Mouse (Mus musculus) liver, embryonic 15.5 days (tissue): Measurements from ENCODE around the gene Tmem179. TPM values are rescaled to one million over a fixed set of nuclear protein-coding genes. Genes with fewer than 3 reads are reported as not detected.

ENCODE experiments used
- ATAC-seq: fragments of 200-750 bp; cut with Nextera tagmentation; 2 replicates; pipeline ENCODE4 v1.8.0; 2017; ENCODE audit warnings: moderate number of reproducible peaks, mild to moderate bottlenecking, moderate library complexity; ENCODE audit not compliant: insufficient read depth
- H3K27ac ChIP-seq: fragments of 300-500 bp; sonication (generic); replicated peaks from 2 replicates; pipeline ENCODE4 v1.5.1; 2015; ENCODE audit warnings: mild to moderate bottlenecking, inconsistent platforms
- H3K27me3 ChIP-seq: fragments of 300-500 bp; sonication (generic); 2 replicates; pipeline ENCODE4 v1.6.1; 2015; ENCODE audit warnings: mild to moderate bottlenecking, inconsistent platforms
- H3K36me3 ChIP-seq: fragments of 300-500 bp; sonication (generic); replicated peaks from 2 replicates; pipeline ENCODE4 v1.6.1; 2015; ENCODE audit warnings: moderate library complexity, mild to moderate bottlenecking, inconsistent platforms
- H3K4me1 ChIP-seq: fragments of 300-500 bp; sonication (generic); replicated peaks from 2 replicates; pipeline ENCODE4 v1.6.1; 2015; ENCODE audit warnings: inconsistent platforms
- H3K4me2 ChIP-seq: fragments of 300-500 bp; sonication (generic); 2 replicates; pipeline ENCODE4 v1.6.1; 2015; ENCODE audit warnings: moderate library complexity, mild to moderate bottlenecking, inconsistent platforms
- H3K4me3 ChIP-seq: fragments of 300-500 bp; sonication (generic); replicated peaks from 2 replicates; pipeline ENCODE4 v1.5.1; 2015; ENCODE audit warnings: mild to moderate bottlenecking, inconsistent platforms
- H3K9ac ChIP-seq: fragments of 300-500 bp; sonication (generic); 2 replicates; pipeline ENCODE4 v1.6.1; 2015; ENCODE audit warnings: moderate library complexity, mild to moderate bottlenecking, inconsistent platforms
- H3K9me3 ChIP-seq: fragments of 300-500 bp; sonication (generic); replicated peaks from 2 replicates; pipeline ENCODE4 v1.6.1; 2016; ENCODE audit warnings: inconsistent platforms
- WGBS: fragments of 180-500 bp; shearing (Covaris S2); methylation state at CpG from one replicate; pipeline ENCODE4 v1.1.7; 2015; ENCODE audit warnings: mixed read lengths; ENCODE audit not compliant: insufficient replicate concordance; 5-methylcytosine and 5-hydroxymethylcytosine counted together
- polyA plus RNA-seq: library from polyadenylated mRNA; unstranded; fragments of >200 nt; fragmentation: Nextera tagmentation; extraction: Ambion mirVana; gene quantifications from 2 replicates; pipeline ENCODE4 v1.2.1, GENCODE M21; 2015

Gene Tmem179
- polyA plus RNA-seq, 1 experiment from 2014 or later: 0.03 TPM

DNA sequence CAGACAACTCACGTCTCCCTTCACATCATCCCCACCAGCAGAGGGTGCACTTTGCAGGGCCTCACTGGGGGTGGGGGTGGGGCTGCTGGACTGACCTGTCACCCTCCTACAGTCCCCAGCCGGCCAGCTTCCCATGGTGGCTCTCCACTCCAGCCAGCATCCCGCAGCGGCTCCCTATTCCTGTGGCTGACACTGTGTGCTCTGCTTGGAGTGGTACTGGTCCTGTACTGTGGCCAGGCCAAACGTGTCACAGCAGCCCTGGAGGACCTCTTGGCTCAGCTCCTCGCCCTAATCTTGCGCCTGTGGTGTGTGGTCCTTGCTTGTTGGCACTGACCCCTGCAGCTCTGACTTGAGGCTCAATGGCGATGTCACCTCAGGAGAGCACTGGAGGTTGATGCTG, 18.8 kb downstream of the Tmem179 start:
- H3K9me3 ChIP-seq: no peaks in the 10 kb centered on the region
- no peaks in the 10 kb centered on the region for H3K36me3 ChIP-seq
- no peak overlapping the region for H3K4me2 ChIP-seq
- ATAC-seq: no peak
- no peaks in the 10 kb centered on the region for H3K4me1 ChIP-seq
- WGBS: 55% methylated on average over 8 of the region's 8 CpGs
- H3K27me3 ChIP-seq: no peaks in the 10 kb centered on the region
- H3K4me3 ChIP-seq: no peak overlapping the region
- no peak overlapping the region for H3K27ac ChIP-seq
- no peak overlapping the region for H3K9ac ChIP-seq

DNA sequence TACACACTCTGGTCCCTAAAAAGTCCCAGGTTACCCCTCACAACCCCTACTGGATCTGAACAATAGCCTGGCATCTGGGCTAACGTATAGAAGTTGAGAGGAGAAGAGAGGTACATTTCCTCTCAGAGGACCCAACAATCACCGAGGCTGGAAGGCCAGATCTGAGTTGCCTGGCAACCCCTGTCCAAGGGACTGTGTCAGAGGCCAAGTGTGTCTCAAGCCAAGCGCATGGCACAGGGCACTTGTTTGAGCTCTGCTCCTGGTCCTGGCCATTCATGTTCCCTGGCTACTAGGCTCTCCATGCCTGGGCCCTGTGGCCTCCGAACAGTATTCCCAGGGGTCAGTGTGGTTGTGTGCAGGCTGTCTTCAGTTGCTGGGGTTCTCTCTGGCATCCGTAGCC, 20.4 kb downstream of the Tmem179 start:
- Histone ChIP-seq H3K36me3 (no peaks in the 10 kb centered on the region), H3K27me3 (no peaks in the 10 kb centered on the region), H3K9ac (no peak overlapping the region), H3K4me1 (no peaks in the 10 kb centered on the region), H3K4me3 (no peak overlapping the region), H3K27ac (no peak overlapping the region), H3K9me3 (no peaks in the 10 kb centered on the region), H3K4me2 (no peak overlapping the region)
- no peak for ATAC-seq
- WGBS: 55% methylated on average over 5 of the region's 5 CpGs

DNA sequence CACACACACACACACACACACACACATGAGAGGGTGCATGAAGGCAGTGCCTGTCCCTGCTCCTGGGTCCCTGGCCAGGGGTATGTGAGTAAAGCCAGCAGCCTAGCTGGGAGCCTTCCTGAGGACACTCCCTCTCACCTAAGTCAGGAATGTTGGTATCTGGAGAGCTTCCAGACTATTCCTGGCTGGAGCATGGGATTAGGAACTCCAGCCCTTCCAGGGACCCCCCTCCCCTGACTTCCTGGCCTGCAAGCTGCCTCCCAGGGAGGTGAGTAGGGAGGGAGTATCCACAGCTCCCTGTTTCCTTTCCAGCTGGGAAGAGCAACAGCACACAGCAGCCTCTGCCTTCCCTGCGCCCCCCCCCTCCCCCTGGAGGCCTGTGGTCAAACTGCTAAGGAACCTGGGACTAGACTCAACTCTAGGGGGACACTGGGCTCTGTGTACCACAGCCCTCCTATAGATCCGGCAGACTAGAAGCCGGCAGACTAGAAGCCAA, 26.1 kb downstream of the Tmem179 start:
- no peaks in the 10 kb centered on the region for H3K9me3 ChIP-seq
- H3K27ac ChIP-seq: no peak overlapping the region
- no peaks in the 10 kb centered on the region for H3K36me3 ChIP-seq
- no peak overlapping the region for H3K4me3 ChIP-seq
- H3K4me2 ChIP-seq: no peak overlapping the region
- whole genome bisulfite sequencing: 25% methylated on average over 3 of the region's 3 CpGs
- peak; percentile 28; the same call in 1 of the 2 replicates for ATAC-seq
- H3K9ac ChIP-seq: no peak overlapping the region
- peaks cover 11% of the 10 kb centered on the region; the same call in 1 of the 2 replicates for H3K4me1 ChIP-seq
- no peaks in the 10 kb centered on the region for H3K27me3 ChIP-seq

DNA sequence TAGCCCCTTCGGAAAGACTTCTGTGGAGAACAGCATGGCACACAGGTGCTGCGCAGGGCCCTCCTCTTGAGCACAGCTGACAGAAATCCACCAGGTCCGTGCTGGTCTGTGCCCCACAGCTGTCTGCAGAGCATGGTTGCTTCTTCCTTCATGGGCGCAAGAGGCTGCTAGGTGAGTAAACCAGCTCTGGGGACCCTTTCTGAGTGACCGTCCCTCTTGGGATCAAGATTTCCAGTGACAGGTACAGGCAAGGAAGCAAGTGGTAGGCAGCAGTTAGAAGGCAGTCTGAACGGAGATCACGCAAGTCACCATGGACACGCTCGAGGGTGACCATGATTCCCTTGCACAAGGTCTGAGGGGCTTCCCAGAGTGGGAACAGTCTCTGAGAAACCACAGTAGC, 27.0 kb downstream of the Tmem179 start:
- Histone ChIP-seq H3K4me2 (no peak overlapping the region), H3K9ac (no peak overlapping the region), H3K4me3 (no peak overlapping the region), H3K36me3 (no peaks in the 10 kb centered on the region), H3K9me3 (no peaks in the 10 kb centered on the region), H3K27me3 (no peaks in the 10 kb centered on the region), H3K27ac (no peak overlapping the region), H3K4me1 (peaks cover 11% of the 10 kb centered on the region; the same call in 1 of the 2 replicates)
- ATAC-seq: no peak
- 71% methylated on average over 9 of the region's 9 CpGs for WGBS

DNA sequence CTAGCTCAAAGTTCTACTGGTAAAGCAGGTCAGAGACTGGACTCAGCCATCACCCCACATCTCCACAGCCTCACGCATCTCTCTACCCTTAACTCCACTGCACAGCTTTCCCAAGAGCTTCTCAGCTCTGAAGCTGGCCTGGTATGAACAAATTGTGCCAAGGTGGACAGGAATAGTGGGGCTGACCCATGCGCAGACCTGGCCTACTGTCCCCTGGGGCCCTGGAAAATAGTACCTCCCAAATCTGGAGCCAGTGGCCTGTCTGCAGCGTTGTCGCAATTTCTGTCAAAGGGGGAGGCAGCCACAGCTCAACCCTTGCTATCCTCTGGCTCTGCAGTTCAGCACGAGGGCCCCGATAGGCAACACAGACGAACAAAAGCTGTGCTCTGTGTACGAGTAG, 27.4 kb downstream of the Tmem179 start, which contains the start of gene A530016L24Rik:
TSS of gene A530016L24Rik (plus strand) at position 315 of the 400 bp plus-strand sequence.
- Histone ChIP-seq H3K4me2 (no peak within 1 kb of the TSS), H3K4me1 (peaks cover 11% of the 10 kb centered on the region; the same call in 1 of the 2 replicates), H3K9ac (no peak within 1 kb of the TSS), H3K27me3 (no peaks in the 10 kb centered on the region), H3K36me3 (no peaks in the 10 kb centered on the region), H3K9me3 (no peaks in the 10 kb centered on the region), H3K4me3 (no peak within 1 kb of the TSS), H3K27ac (no peak within 1 kb of the TSS)
- no peak for ATAC-seq
- WGBS: 65% methylated on average over 8 of the region's 8 CpGs

DNA sequence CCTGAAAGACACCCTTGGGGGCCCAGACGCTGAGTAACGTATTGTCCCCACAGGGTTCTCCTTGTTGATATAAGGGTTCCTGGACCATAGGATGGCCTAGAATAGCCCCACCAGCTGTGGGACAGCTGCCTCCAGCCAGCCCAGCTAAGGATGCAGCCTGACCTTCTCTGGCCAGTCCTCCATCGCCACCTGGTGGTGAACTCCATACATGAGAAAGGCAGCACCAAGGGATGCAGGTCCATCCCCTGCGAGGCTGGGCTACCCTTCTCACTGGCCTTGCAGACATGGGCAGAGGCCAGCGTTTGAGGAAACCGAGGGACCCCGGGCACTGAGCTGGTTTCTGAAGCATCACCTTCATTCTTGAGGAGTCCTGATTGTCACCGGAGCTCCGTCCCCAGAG, 42.8 kb downstream of the Tmem179 start:
- Histone ChIP-seq H3K27ac (no peak overlapping the region), H3K4me1 (no peaks in the 10 kb centered on the region), H3K4me2 (no peak overlapping the region), H3K4me3 (no peak overlapping the region), H3K27me3 (no peaks in the 10 kb centered on the region), H3K36me3 (no peaks in the 10 kb centered on the region), H3K9me3 (no peaks in the 10 kb centered on the region), H3K9ac (no peak overlapping the region)
- 19% methylated on average over 9 of the region's 9 CpGs for WGBS
- no peak for ATAC-seq

DNA sequence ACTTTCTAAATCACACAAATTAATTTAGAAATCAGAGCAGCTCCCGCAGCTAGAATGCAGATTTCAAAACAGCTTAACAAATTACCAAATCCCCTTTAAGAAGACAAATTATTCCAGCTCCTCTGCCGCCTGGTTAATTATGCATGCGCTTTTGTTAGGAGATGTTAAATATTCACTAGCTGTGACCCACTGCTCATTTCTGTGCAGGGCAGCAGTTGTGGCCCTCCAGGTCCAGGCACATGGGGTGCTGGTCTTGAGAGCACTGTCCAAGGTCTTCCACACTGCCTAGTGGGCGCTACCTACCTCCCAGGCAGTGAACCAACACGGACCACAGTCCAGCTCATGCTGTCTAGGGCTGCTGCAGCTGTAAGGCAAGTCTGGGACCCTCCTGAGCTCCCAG, 46.3 kb downstream of the Tmem179 start:
- no peaks in the 10 kb centered on the region for H3K9me3 ChIP-seq
- H3K27me3 ChIP-seq: no peaks in the 10 kb centered on the region
- H3K27ac ChIP-seq: no peak overlapping the region
- no peak overlapping the region for H3K9ac ChIP-seq
- 63% methylated on average over 5 of the region's 5 CpGs for WGBS
- no peak overlapping the region for H3K4me2 ChIP-seq
- no peak overlapping the region for H3K4me3 ChIP-seq
- no peaks in the 10 kb centered on the region for H3K36me3 ChIP-seq
- H3K4me1 ChIP-seq: no peaks in the 10 kb centered on the region
- ATAC-seq: no peak

DNA sequence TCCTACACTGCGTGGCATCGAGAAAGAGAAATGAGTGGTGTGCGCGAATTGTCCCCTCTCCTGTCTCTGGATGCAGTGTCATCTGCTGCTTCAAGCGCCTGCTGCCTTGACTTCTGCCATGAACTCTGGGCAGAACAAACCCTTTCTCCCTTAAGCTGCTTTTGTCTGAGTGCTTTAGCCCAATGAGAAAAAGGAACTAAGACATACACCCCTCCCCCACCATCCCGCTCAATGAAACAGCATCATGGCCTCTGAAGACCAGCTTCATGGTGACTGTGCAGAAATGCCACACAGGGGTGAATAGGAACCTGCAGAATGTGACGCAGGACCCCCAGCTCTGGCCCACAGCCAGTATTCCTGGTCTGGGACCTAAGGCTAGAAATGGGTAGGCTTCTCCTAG, 47.2 kb downstream of the Tmem179 start:
- Histone ChIP-seq H3K4me3 (no peak overlapping the region), H3K9me3 (no peaks in the 10 kb centered on the region), H3K4me1 (no peaks in the 10 kb centered on the region), H3K9ac (no peak overlapping the region), H3K27me3 (no peaks in the 10 kb centered on the region), H3K27ac (no peak overlapping the region), H3K4me2 (no peak overlapping the region), H3K36me3 (no peaks in the 10 kb centered on the region)
- ATAC-seq: no peak
- 71% methylated on average over 7 of the region's 7 CpGs for WGBS

DNA sequence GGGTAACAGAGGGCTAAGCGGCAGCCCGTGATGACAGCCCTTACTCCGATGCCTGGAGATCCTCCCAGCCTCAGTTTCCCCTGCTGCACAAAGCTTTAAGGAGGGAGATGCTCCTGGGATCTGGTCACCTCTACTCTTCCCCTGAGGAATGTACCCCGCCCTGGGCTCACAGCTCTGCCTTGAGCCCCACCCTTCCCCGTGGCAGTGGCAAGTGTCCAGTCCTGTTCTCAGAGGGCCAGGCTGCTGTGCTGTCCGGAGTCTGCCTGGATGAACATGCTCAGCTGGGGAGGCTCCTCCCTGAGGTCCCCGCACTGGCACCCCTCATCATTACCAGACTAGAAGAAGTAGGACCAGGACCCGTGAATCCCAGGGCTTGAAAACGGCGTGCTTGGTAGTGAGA, 49.2 kb downstream of the Tmem179 start:
- ATAC-seq: no peak
- WGBS: 68% methylated on average over 10 of the region's 10 CpGs
- Histone ChIP-seq H3K9me3 (no peaks in the 10 kb centered on the region), H3K4me3 (no peak overlapping the region), H3K27me3 (no peaks in the 10 kb centered on the region), H3K9ac (no peak overlapping the region), H3K27ac (no peak overlapping the region), H3K4me1 (0 out of 2 replicates have a peak, but pooled peaks cover 2% of the 10 kb centered on the region), H3K36me3 (no peaks in the 10 kb centered on the region), H3K4me2 (no peak overlapping the region)

DNA sequence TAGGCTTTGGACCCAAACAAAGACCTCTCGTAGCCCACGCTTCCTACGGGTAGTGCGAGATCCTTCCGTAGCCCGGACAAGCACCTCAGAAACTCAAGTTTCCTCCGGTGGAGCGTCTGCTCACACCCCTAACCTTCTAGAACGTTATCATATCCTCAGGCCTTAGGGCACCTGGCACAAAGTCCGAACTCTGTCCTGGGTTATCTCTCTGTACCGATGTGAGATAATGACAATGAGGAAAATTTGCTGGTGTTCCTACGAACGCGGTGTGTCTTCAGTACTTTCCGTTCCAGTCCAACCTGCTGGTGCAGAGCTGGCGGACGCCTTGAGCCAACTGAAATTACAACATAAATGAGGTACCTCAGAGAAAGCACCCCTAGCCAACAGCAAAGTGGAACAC, 50.6 kb downstream of the Tmem179 start:
- Histone ChIP-seq H3K4me3 (no peak overlapping the region), H3K36me3 (no peaks in the 10 kb centered on the region), H3K9ac (no peak overlapping the region), H3K4me1 (0 out of 2 replicates have a peak, but pooled peaks cover 2% of the 10 kb centered on the region), H3K27me3 (no peaks in the 10 kb centered on the region), H3K9me3 (no peaks in the 10 kb centered on the region), H3K4me2 (no peak overlapping the region), H3K27ac (no peak overlapping the region)
- no peak for ATAC-seq
- 71% methylated on average over 17 of the region's 17 CpGs for WGBS

DNA sequence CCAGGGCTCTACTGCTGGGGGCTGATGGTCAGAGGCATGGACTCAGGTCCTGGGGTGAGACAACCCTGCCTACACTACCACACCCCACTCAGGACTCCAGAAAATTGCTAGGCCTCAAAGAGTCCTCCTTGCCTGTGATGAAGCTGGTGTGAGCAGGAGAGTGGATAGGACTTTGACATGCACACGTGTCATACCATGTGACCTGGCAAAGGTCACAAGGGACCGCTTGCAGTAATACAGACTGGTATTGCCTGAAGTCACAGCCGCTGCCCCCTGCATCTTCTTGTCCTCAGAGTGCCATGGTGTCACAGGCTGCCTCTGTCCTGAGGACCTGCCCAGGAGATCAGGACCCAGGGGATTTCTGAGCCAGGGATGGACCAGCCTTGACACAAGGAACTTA, 52.0 kb downstream of the Tmem179 start:
- Histone ChIP-seq H3K4me2 (no peak overlapping the region), H3K27me3 (no peaks in the 10 kb centered on the region), H3K9me3 (no peaks in the 10 kb centered on the region), H3K4me1 (0 out of 2 replicates have a peak, but pooled peaks cover 2% of the 10 kb centered on the region), H3K9ac (no peak overlapping the region), H3K36me3 (no peaks in the 10 kb centered on the region), H3K4me3 (no peak overlapping the region), H3K27ac (no peak overlapping the region)
- WGBS: 58% methylated on average over 3 of the region's 3 CpGs
- no peak for ATAC-seq
